Mouse (Mus musculus) intestine, embryonic 14.5 days (tissue): Measurements from ENCODE around the gene Cryge. TPM values are rescaled to one million over a fixed set of nuclear protein-coding genes. Genes with fewer than 3 reads are reported as not detected.

ENCODE experiments used
- ATAC-seq: fragments of 200-750 bp; cut with Nextera tagmentation; replicated peaks from 2 replicates; pipeline ENCODE4 v1.8.0; 2017; ENCODE audit warnings: low read depth, moderate number of reproducible peaks, moderate TSS enrichment, moderate library complexity; ENCODE audit not compliant: low FRiP score, low TSS enrichment
- DNase-seq: peaks from one replicate; pipeline ENCODE4 v3.0.0-alpha.2; 2018; ENCODE audit warnings: low spot score
- H3K27ac ChIP-seq: fragments of 300-500 bp; sonication (generic); 2 replicates; pipeline ENCODE4 v1.5.1; 2014; ENCODE audit warnings: low read depth, mild to moderate bottlenecking, control low read depth
- H3K27me3 ChIP-seq: fragments of 300-500 bp; sonication (generic); replicated peaks from 2 replicates; pipeline ENCODE4 v1.6.1; 2014; ENCODE audit warnings: low read length, control low read depth; ENCODE audit not compliant: control insufficient read depth, insufficient read depth
- H3K36me3 ChIP-seq: fragments of 300-500 bp; sonication (generic); 2 replicates; pipeline ENCODE4 v1.6.1; 2014; ENCODE audit warnings: low read length, control low read depth; ENCODE audit not compliant: control insufficient read depth, insufficient read depth
- H3K4me1 ChIP-seq: fragments of 300-500 bp; sonication (generic); replicated peaks from 2 replicates; pipeline ENCODE4 v1.6.1; 2014; ENCODE audit warnings: low read length, control low read depth, mixed read lengths; ENCODE audit not compliant: control insufficient read depth, insufficient read depth
- H3K4me2 ChIP-seq: fragments of 300-500 bp; sonication (generic); 2 replicates; pipeline ENCODE4 v1.6.1; 2014; ENCODE audit warnings: low read length
- H3K4me3 ChIP-seq: fragments of 300-500 bp; sonication (generic); 2 replicates; pipeline ENCODE4 v1.5.1; 2014; ENCODE audit warnings: low read depth, low read length, control low read depth, mixed read lengths
- H3K9ac ChIP-seq: fragments of 300-500 bp; sonication (generic); 2 replicates; pipeline ENCODE4 v1.6.1; 2014; ENCODE audit warnings: mild to moderate bottlenecking, low read length
- H3K9me3 ChIP-seq: fragments of 300-500 bp; sonication (generic); 2 replicates; pipeline ENCODE4 v1.6.1; 2016; ENCODE audit warnings: low read length, control low read depth; ENCODE audit not compliant: control insufficient read depth
- WGBS: fragments of 180-500 bp; shearing (Covaris S2); extraction: QIAGEN DNeasy Blood & Tissue Kit; methylation state at CpG from one replicate; pipeline ENCODE4 v1.1.7; 2014; 5-methylcytosine and 5-hydroxymethylcytosine counted together
- polyA plus RNA-seq: library from polyadenylated mRNA; unstranded; fragments of >200 nt; fragmentation: Nextera tagmentation; extraction: Ambion mirVana; gene quantifications from 2 replicates; pipeline ENCODE4 v1.2.1, GENCODE M21; 2014

Gene Cryge
- polyA plus RNA-seq, 1 experiment from 2014 or later: not detected

DNA sequence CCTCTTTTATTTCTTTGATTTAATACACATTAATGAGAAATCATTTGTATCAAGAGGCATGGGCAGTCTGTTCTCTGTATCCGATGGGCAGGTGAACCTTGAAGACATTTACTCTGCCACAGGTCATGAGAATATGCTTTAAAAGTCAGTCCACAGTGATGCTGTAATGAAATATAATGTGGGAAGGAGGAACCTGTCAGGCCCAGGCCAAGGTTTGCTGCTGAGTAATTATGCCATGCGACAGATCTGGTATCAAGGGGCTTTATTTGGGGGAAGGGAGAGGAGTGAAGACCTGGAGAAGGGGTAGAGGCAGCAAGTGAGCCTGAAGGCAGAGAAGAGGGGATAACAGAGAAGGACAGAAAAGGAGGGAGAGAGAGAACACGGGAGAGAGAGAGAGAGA lies 11.3 kb downstream of the Cryge start:
- no peak overlapping the region for H3K27ac ChIP-seq
- H3K4me1 ChIP-seq: no peaks in the 10 kb centered on the region
- DNase-seq: no peak
- H3K27me3 ChIP-seq: no peaks in the 10 kb centered on the region
- H3K9ac ChIP-seq: no peak overlapping the region
- no peak for ATAC-seq
- H3K36me3 ChIP-seq: no peaks in the 10 kb centered on the region
- H3K4me3 ChIP-seq: no peak overlapping the region
- WGBS: 70% methylated on average over 3 of the region's 3 CpGs
- H3K4me2 ChIP-seq: no peak overlapping the region
- H3K9me3 ChIP-seq: no peaks in the 10 kb centered on the region

- Histone ChIP-seq H3K27ac (no peak overlapping the region), H3K4me1 (no peaks in the 10 kb centered on the region), H3K4me2 (no peak overlapping the region), H3K4me3 (no peak overlapping the region), H3K27me3 (no peaks in the 10 kb centered on the region), H3K36me3 (no peaks in the 10 kb centered on the region), H3K9ac (no peak overlapping the region), H3K9me3 (no peaks in the 10 kb centered on the region)
- DNase-seq (no peak), ATAC-seq (no peak)
- WGBS: 68% methylated on average over 2 of the region's 2 CpGs
These were observed 13.4 kb downstream of the Cryge start for GRCm38 (mm10) chr1:65037542-65037941.

DNA sequence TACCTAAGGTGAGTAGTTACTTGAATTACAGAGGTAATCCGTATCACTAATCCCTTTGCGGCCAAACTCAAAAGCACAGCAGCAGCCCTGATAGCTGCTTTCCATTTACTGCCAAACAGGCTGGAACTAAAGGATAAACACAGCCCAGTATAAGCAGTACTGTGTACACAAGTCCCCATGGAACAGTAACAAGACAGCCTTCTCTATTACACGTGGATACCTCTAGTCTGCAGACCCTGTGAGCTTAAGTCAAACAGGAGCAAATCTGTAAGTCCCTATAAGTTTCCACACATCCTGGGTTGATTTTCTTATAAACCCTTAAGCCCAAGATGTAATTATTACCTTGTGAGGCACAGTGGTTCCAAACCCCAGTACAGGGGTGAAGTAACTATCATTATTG lies 15.4 kb downstream of the Cryge start:
- ATAC-seq: no peak
- H3K4me1 ChIP-seq: no peaks in the 10 kb centered on the region
- no peaks in the 10 kb centered on the region for H3K36me3 ChIP-seq
- H3K9me3 ChIP-seq: no peaks in the 10 kb centered on the region
- no peak overlapping the region for H3K4me2 ChIP-seq
- no peak overlapping the region for H3K27ac ChIP-seq
- H3K4me3 ChIP-seq: no peak overlapping the region
- no peaks in the 10 kb centered on the region for H3K27me3 ChIP-seq
- DNase-seq: no peak
- WGBS: 12% methylated on average over 3 of the region's 3 CpGs
- H3K9ac ChIP-seq: no peak overlapping the region

GRCm38 (mm10) chr1:65032641-65033040 lies 18.3 kb downstream of the Cryge start, which contains the start of gene Akr1cl:
TSS of gene Akr1cl (minus strand) at chr1:65032759.
- Histone ChIP-seq H3K9me3 (no peaks in the 10 kb centered on the region), H3K36me3 (no peaks in the 10 kb centered on the region)

DNA sequence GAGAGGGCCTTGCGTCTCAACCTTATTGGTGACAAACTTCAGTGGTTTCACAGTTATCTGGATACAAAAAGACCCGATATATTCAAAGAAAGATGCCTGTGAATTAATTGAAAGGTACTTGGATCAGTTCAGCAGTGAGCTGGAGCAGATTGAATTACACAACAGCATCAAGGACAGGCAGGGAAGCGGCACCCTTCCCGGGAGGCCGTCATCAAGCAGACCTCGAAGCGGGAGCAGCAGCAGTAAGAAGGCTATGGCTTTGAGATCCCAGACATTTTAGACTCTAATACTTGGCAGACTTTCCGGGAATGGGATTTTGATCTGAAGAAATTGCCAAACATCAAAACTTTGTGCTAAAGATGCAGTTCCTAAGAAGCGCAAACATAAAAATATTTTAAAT lies 22.7 kb downstream of the Cryge start:
- H3K4me2 ChIP-seq: no peak overlapping the region
- no peaks in the 10 kb centered on the region for H3K9me3 ChIP-seq
- H3K27me3 ChIP-seq: no peaks in the 10 kb centered on the region
- WGBS: 75% methylated on average over 9 of the region's 9 CpGs
- no peak for ATAC-seq
- no peak for DNase-seq
- H3K36me3 ChIP-seq: no peaks in the 10 kb centered on the region
- no peak overlapping the region for H3K27ac ChIP-seq
- no peak overlapping the region for H3K9ac ChIP-seq
- H3K4me3 ChIP-seq: no peak overlapping the region
- H3K4me1 ChIP-seq: no peaks in the 10 kb centered on the region

More at GRCm38 (mm10) chr1:65032641-65033040, 18.3 kb downstream of the Cryge start, which contains the start of gene Akr1cl:
- ATAC-seq: no peak
- Histone ChIP-seq H3K27ac (no peak within 1 kb of the TSS), H3K4me2 (no peak within 1 kb of the TSS), H3K27me3 (no peaks in the 10 kb centered on the region), H3K9ac (no peak within 1 kb of the TSS), H3K4me1 (no peaks in the 10 kb centered on the region), H3K4me3 (no peak within 1 kb of the TSS)
- no peak for DNase-seq

GRCm38 (mm10) chr1:65012726-65013125 lies 38.2 kb downstream of the Cryge start:
- Histone ChIP-seq H3K36me3 (no peaks in the 10 kb centered on the region), H3K4me2 (no peak overlapping the region), H3K9ac (no peak overlapping the region), H3K4me3 (no peak overlapping the region), H3K4me1 (no peaks in the 10 kb centered on the region), H3K27ac (no peak overlapping the region), H3K9me3 (no peaks in the 10 kb centered on the region), H3K27me3 (no peaks in the 10 kb centered on the region)
- ATAC-seq: no peak
- WGBS: 79% methylated on average over 4 of the region's 4 CpGs
- no peak for DNase-seq

DNA sequence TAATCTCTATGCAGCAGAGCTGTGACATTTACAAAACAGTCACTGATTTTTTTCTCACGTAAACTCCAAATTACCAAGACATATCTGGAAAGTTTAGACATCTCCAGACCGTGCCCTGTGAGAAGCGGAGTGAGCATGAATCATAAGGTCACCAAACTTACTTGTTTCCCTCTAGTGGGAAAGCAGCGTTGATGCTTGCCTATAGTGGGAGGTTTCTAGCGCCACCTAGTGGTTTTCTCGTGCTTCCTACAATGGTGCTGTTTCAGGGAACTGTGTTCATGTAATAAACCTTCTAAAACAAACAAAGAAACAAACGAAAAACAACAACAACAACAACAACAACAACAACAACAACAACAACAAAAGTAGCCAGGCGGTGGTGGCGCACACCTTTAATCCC lies 40.8 kb downstream of the Cryge start:
- peak; percentile 92 for ATAC-seq
- WGBS: 12% methylated on average over 9 of the region's 9 CpGs

DNA sequence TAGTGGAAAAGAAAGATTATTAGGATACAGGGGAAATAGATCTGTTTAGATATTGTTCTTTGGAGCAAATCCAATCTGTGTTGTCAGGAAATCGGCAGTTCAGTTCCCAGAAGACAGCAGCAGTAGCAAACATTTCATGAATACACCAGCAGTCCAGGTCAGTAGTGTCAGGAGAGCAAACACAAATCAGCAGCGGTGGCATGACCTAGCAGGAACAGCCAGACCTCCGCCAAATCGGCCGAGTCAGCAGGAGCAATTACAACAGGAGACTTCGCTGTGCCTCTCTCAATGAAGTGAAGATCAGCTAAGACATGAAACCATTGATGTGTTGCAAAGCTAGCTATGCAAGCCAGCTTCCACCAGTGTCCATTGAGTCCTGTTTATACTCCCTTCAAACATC lies 45.4 kb downstream of the Cryge start:
- Histone ChIP-seq H3K9me3 (no peaks in the 10 kb centered on the region), H3K4me3 (no peak overlapping the region), H3K4me2 (no peak overlapping the region), H3K27ac (no peak overlapping the region), H3K36me3 (no peaks in the 10 kb centered on the region), H3K27me3 (no peaks in the 10 kb centered on the region), H3K4me1 (no peaks in the 10 kb centered on the region), H3K9ac (no peak overlapping the region)
- no peak for ATAC-seq
- no peak for DNase-seq
- 77% methylated on average over 6 of the region's 6 CpGs for WGBS

More for the DNA sequence above, 40.8 kb downstream of the Cryge start:
- Histone ChIP-seq H3K9ac (no peak overlapping the region), H3K4me1 (no peaks in the 10 kb centered on the region), H3K4me3 (no peak overlapping the region), H3K27ac (no peak overlapping the region), H3K36me3 (no peaks in the 10 kb centered on the region), H3K27me3 (no peaks in the 10 kb centered on the region), H3K9me3 (no peaks in the 10 kb centered on the region), H3K4me2 (no peak overlapping the region)
- DNase-seq: peak; percentile 73

DNA sequence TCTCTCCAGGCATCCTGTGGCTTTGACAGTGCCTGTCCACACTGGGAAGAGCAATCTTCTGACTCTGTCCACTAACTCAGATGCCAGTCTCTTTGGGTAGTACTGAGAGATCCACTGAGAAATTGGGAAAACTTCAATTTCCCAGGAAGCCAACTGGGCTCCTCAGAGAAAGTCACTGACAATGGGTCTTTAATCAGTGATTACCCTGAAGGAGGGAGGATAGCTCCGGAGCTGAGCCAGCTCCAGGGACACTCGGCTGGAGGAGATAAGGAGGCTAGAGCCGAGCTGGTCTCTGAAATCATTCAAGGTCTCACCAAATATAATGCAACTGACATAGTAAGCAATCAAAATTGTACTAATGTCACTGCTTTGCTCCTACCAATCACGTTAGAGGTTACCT lies 46.4 kb downstream of the Cryge start:
- no peak overlapping the region for H3K4me3 ChIP-seq
- H3K4me2 ChIP-seq: no peak overlapping the region
- H3K9me3 ChIP-seq: no peaks in the 10 kb centered on the region
- no peaks in the 10 kb centered on the region for H3K27me3 ChIP-seq
- no peaks in the 10 kb centered on the region for H3K4me1 ChIP-seq
- H3K9ac ChIP-seq: no peak overlapping the region
- 74% methylated on average over 4 of the region's 4 CpGs for WGBS
- DNase-seq (peak; percentile 15), ATAC-seq (no peak)
- no peak overlapping the region for H3K27ac ChIP-seq
- H3K36me3 ChIP-seq: no peaks in the 10 kb centered on the region
